Mouse (Mus musculus): ENCODE data around the gene Nfix. TPM values are rescaled to one million over a fixed set of nuclear protein-coding genes. Genes with fewer than 3 reads are reported as not detected.

Gene Nfix
- total and polyA plus RNA-seq, 3 experiments, result 68.7 to 297 (median 274) TPM

- no peak overlapping the region for H3K4me3 ChIP-seq
- no peaks in the 10 kb centered on the region for H3K36me3 ChIP-seq (ENCODE audit: control insufficient read depth, insufficient read depth, low read length)
- no peaks in the 10 kb centered on the region for H3K27me3 ChIP-seq (ENCODE audit: control insufficient read depth, insufficient read depth, low read length)
- H3K79me2 ChIP-seq (replicated peaks; ENCODE audit: control insufficient read depth, insufficient read depth, low read length), result no peaks in the 10 kb centered on the region
- peaks cover 20% of the 10 kb centered on the region for H3K4me1 ChIP-seq (ENCODE audit: control insufficient read depth, insufficient read depth, low read length)
- H3K27ac ChIP-seq, result peak overlapping the region; percentile 90
- 63% methylated on average over 5 of the region's 5 CpGs for WGBS
- no peak overlapping the region for H3K9ac ChIP-seq (ENCODE audit: low read depth, low read length)
- TF ChIP-seq EP300 (IDR thresholded peaks at IDR 0.05; ENCODE audit: insufficient read depth, low read depth, low read length), result no peak
- TF ChIP-seq POLR2A (IDR thresholded peaks at IDR 0.05; ENCODE audit: insufficient read depth, low read depth, low read length), result no peak
- TF ChIP-seq CTCF (IDR thresholded peaks at IDR 0.05), result no peak
- intact Hi-C loops (cut with DNase I), result loop anchor here (2.0 kb wide), 1 partner anchor 40 kb away; no protein-coding TSS in a partner anchor
- no peak for DNase-seq
Observed at GRCm38 (mm10) chr8:84700526-84700925, 99.6 kb downstream of the Nfix start.

GRCm38 (mm10) chr8:84699861-84700322, 100.3 kb downstream of the Nfix start:
- intact Hi-C loops (cut with DNase I), result loop anchor here (2.0 kb wide), 1 partner anchor 39 kb away; no protein-coding TSS in a partner anchor
- Histone ChIP-seq H3K9ac (ENCODE audit: low read depth, low read length) (no peak overlapping the region; the same call in 1 of the 2 replicates), H3K27me3 (ENCODE audit: control insufficient read depth, insufficient read depth, low read length) (no peaks in the 10 kb centered on the region), H3K79me2 (replicated peaks; ENCODE audit: control insufficient read depth, insufficient read depth, low read length) (no peaks in the 10 kb centered on the region), H3K27ac (peak overlapping the region; percentile 90), H3K4me1 (ENCODE audit: control insufficient read depth, insufficient read depth, low read length) (peaks cover 19% of the 10 kb centered on the region), H3K4me3 (no peak overlapping the region), H3K36me3 (ENCODE audit: control insufficient read depth, insufficient read depth, low read length) (no peaks in the 10 kb centered on the region)
- DNase-seq, result peak; percentile 77 to 89
- TF ChIP-seq POLR2A (IDR thresholded peaks at IDR 0.05; ENCODE audit: insufficient read depth, low read depth, low read length) (peak; percentile 89), EP300 (IDR thresholded peaks at IDR 0.05; ENCODE audit: insufficient read depth, low read depth, low read length) (peak; percentile 99), CTCF (IDR thresholded peaks at IDR 0.05) (peak; percentile 94)
- WGBS, result 36% methylated on average over 7 of the region's 7 CpGs

- peak overlapping the region; percentile 29; the same call in 1 of the 2 replicates for H3K4me3 ChIP-seq
Observed at GRCm38 (mm10) chr8:84698929-84699401, 101.2 kb downstream of the Nfix start.

GRCm38 (mm10) chr8:84698288-84698687, 101.9 kb downstream of the Nfix start:
- Histone ChIP-seq H3K27ac (peak overlapping the region; percentile 90), H3K4me3 (no peak overlapping the region), H3K9ac (ENCODE audit: low read depth, low read length) (no peak overlapping the region), H3K79me2 (replicated peaks; ENCODE audit: control insufficient read depth, insufficient read depth, low read length) (no peaks in the 10 kb centered on the region), H3K4me1 (ENCODE audit: control insufficient read depth, insufficient read depth, low read length) (peaks cover 14% of the 10 kb centered on the region), H3K36me3 (ENCODE audit: control insufficient read depth, insufficient read depth, low read length) (no peaks in the 10 kb centered on the region), H3K27me3 (ENCODE audit: control insufficient read depth, insufficient read depth, low read length) (no peaks in the 10 kb centered on the region)
- no peak for TF ChIP-seq POLR2A (IDR thresholded peaks at IDR 0.05; ENCODE audit: insufficient read depth, low read depth, low read length)
- no peak for TF ChIP-seq EP300 (IDR thresholded peaks at IDR 0.05; ENCODE audit: insufficient read depth, low read depth, low read length)
- no peak for TF ChIP-seq CTCF (IDR thresholded peaks at IDR 0.05)
- WGBS, result 83% methylated on average over 5 of the region's 5 CpGs
- intact Hi-C loops (cut with DNase I), result no loop called here
- DNase-seq, result no peak

More at GRCm38 (mm10) chr8:84698929-84699401, 101.2 kb downstream of the Nfix start:
- H3K9ac ChIP-seq (ENCODE audit: low read depth, low read length), result peak overlapping the region; percentile 54
- intact Hi-C loops (cut with DNase I), result no loop called here
- DNase-seq, result peak; percentile 84 to 87
- H3K27me3 ChIP-seq (ENCODE audit: control insufficient read depth, insufficient read depth, low read length), result no peaks in the 10 kb centered on the region
- no peaks in the 10 kb centered on the region for H3K36me3 ChIP-seq (ENCODE audit: control insufficient read depth, insufficient read depth, low read length)
- H3K4me1 ChIP-seq (ENCODE audit: control insufficient read depth, insufficient read depth, low read length), result peaks cover 18% of the 10 kb centered on the region
- WGBS, result 31% methylated on average over 9 of the region's 9 CpGs
- peak overlapping the region; percentile 90 for H3K27ac ChIP-seq
- no peaks in the 10 kb centered on the region for H3K79me2 ChIP-seq (replicated peaks; ENCODE audit: control insufficient read depth, insufficient read depth, low read length)
- TF ChIP-seq POLR2A (IDR thresholded peaks at IDR 0.05; ENCODE audit: insufficient read depth, low read depth, low read length) (no peak), EP300 (IDR thresholded peaks at IDR 0.05; ENCODE audit: insufficient read depth, low read depth, low read length) (0 out of 2 replicates have a peak, but pooled peaks have one; percentile 43), CTCF (IDR thresholded peaks at IDR 0.05) (no peak)

GRCm38 (mm10) chr8:84697166-84698130, 102.7 kb downstream of the Nfix start:
- H3K27me3 ChIP-seq (ENCODE audit: control insufficient read depth, insufficient read depth, low read length), result no peaks in the 10 kb centered on the region
- no peaks in the 10 kb centered on the region for H3K36me3 ChIP-seq (ENCODE audit: control insufficient read depth, insufficient read depth, low read length)
- TF ChIP-seq POLR2A (IDR thresholded peaks at IDR 0.05; ENCODE audit: insufficient read depth, low read depth, low read length), result no peak
- TF ChIP-seq EP300 (IDR thresholded peaks at IDR 0.05; ENCODE audit: insufficient read depth, low read depth, low read length), result no peak
- TF ChIP-seq CTCF (IDR thresholded peaks at IDR 0.05), result peak; percentile 73
- intact Hi-C loops (cut with DNase I), result no loop called here
- WGBS, result 88% methylated on average over 14 of the region's 14 CpGs
- no peak overlapping the region for H3K4me3 ChIP-seq
- no peak for DNase-seq
- H3K9ac ChIP-seq (ENCODE audit: low read depth, low read length), result no peak overlapping the region
- no peaks in the 10 kb centered on the region; the same call in 1 of the 2 replicates for H3K79me2 ChIP-seq (replicated peaks; ENCODE audit: control insufficient read depth, insufficient read depth, low read length)
- peaks cover 14% of the 10 kb centered on the region for H3K4me1 ChIP-seq (ENCODE audit: control insufficient read depth, insufficient read depth, low read length)
- no peak overlapping the region for H3K27ac ChIP-seq

Data from heart, adult 2 months (tissue).